Mouse (Mus musculus) ES-Bruce4 (cell line): Measurements from ENCODE around the gene Rsl24d1.

ENCODE experiments used
- CTCF ChIP-seq: IDR thresholded peaks from one replicate; pipeline ENCODE4 v1.8.1; 2011; ENCODE audit warnings: low read depth, low read length
- POLR2A ChIP-seq: IDR thresholded peaks from one replicate; pipeline ENCODE4 v1.8.1; 2011; ENCODE audit warnings: low read length; ENCODE audit not compliant: insufficient read depth

- TF ChIP-seq CTCF (no peak), POLR2A (no peak)
Measured at GRCm38 (mm10) chr9:73103159-73103879, 9.9 kb upstream of the Rsl24d1 start.
